9 mouse cellular contexts compared by ENCODE assay signal in the genomic region with DNA sequence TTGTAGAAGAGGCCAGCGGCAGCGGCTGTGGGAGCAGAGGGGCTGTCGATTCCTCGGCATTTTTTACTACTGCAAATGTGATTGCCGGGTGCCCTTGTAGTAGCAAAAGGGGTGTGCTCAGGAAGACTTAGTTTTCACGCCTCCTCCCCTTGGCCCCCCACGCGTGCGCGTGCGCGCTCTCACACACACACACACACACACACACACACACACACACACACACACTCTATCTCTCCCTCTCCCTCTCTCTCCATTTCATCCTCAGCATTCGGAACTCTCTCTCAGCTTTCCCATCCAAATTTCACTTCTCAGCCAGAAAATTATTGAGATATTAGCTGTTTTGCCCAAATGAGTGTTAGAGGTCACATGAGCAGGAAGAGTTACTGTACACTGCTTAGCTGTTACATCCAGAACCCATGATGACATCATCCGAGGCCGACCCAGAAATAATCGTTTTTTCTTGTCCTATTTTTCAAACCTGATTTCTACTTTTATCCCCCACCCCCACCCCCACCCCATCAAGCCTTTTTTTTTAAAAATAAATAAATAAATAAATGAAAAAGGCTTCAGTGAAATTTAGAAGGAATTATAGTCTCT. TPM values are rescaled to one million over a fixed set of nuclear protein-coding genes. Genes with fewer than 3 reads are reported as not detected.
A peak's percentile ranks its signal among the peaks of the same experiment; 100 is the strongest.
DNase-seq lines count a peak whose midpoint lies in the region; ATAC-seq lines count a peak whose summit lies in the region.
"Had no signal": no experiment of that assay in that cellular context is flagged by ENCODE, and none has a peak within 500 bp of the region (broad histone marks: within the 10 kb centered on the region; RNA-seq: fewer than 3 reads in every experiment).

No protein-coding gene starts in this region.

- H3K9ac ChIP-seq in forebrain, embryonic 11.5 days (ENCODE audit: low read length) = no peak overlapping the region

- WGBS in forebrain, embryonic 11.5 days = 67% methylated on average over 16 of the region's 16 CpGs

- H3K27ac ChIP-seq in forebrain, embryonic 11.5 days (ENCODE audit: low read depth, low read length) = no peak overlapping the region
- H3K27ac ChIP-seq: stomach, embryonic 15.5 days had no signal

- peak overlapping the region; percentile 39; the same call in 1 of the 2 replicates for H3K4me3 ChIP-seq in forebrain, embryonic 11.5 days (ENCODE audit: low read depth, low read length)

- no peaks in the 10 kb centered on the region for H3K27me3 ChIP-seq in forebrain, embryonic 11.5 days (ENCODE audit: control insufficient read depth, insufficient read depth, low read length)
- H3K27me3 ChIP-seq: stomach, embryonic 15.5 days had no signal

- H3K9me3 ChIP-seq in forebrain, embryonic 11.5 days (ENCODE audit: control insufficient read depth, low read length) = no peaks in the 10 kb centered on the region
- H3K9me3 ChIP-seq: stomach, embryonic 15.5 days had no signal

- peak; percentile 51 to 55 for DNase-seq in left cerebral cortex, adult 18-20 months (ENCODE audit: low spot score in 2 of 2)
- DNase-seq in left cerebral cortex, adult 11 months (ENCODE audit: low spot score) = no peak
- DNase-seq in forebrain, embryonic 11.5 days (ENCODE audit: low spot score) = no peak
- DNase-seq in layer of hippocampus, postnatal 25 days (ENCODE audit: extremely low spot score in 1 of 2, low spot score in 1 of 2) = peak; percentile 53 to 54
- peak; percentile 54 for DNase-seq in right cerebral cortex, adult 18-20 months
- DNase-seq in adrenal gland, postnatal 36 days = no peak
- DNase-seq in gastrocnemius, postnatal 25 days = no peak
- no peak for DNase-seq in urinary bladder, adult 2 months (ENCODE audit: low spot score)

- H3K36me3 ChIP-seq in forebrain, embryonic 11.5 days (ENCODE audit: control insufficient read depth, insufficient read depth, low read length) = no peaks in the 10 kb centered on the region
- H3K36me3 ChIP-seq: stomach, embryonic 15.5 days had no signal

- H3K4me1 ChIP-seq in forebrain, embryonic 11.5 days (replicated peaks; ENCODE audit: control insufficient read depth, insufficient read depth, low read length) = peaks cover 6% of the 10 kb centered on the region; the same call in 1 of the 2 replicates

- peak overlapping the region; percentile 18; the same call in 1 of the 2 replicates for H3K4me2 ChIP-seq in forebrain, embryonic 11.5 days (ENCODE audit: low read depth, low read length, severe bottlenecking)

- no peak for ATAC-seq in forebrain, embryonic 11.5 days (replicated peaks; ENCODE audit: low FRiP score)

RNA-seq across cellular contexts. Expression of a gene that starts 45.4 kb away (rescaled TPM):
- 100 to 1,000 TPM; 712 to 741 TPM for total RNA-seq in left cerebral cortex, adult 18-20 months (2021)
- polyA plus RNA-seq in forebrain, embryonic 11.5 days (2014; fragmentation: Nextera tagmentation; extraction: Ambion mirVana) = 881 and 979 TPM in 2 replicates
- 100 to 1,000 TPM; 698 to 787 TPM for total RNA-seq in layer of hippocampus, postnatal 25 days (2021)
- total RNA-seq in adrenal gland, postnatal 36 days (2021) = 1,000 to 10,000 TPM; 1,300 to 1,490 TPM
- 100 to 1,000 TPM; 289 to 323 TPM for total RNA-seq in gastrocnemius, postnatal 25 days (2021)
- polyA plus RNA-seq in urinary bladder, adult 2 months (2012; rRNA removed) = 416 and 521 TPM in 2 replicates

Comparison
In these comparisons a context has a peak if more than half of its experiments do, and no peak if none do; other contexts are left out.
1. DNase-seq: peak in left cerebral cortex, adult 18-20 months (2 of 2), layer of hippocampus, postnatal 25 days (2 of 2) and right cerebral cortex, adult 18-20 months (single experiment); none in left cerebral cortex, adult 11 months (single experiment), forebrain, embryonic 11.5 days (single experiment), adrenal gland, postnatal 36 days (0 of 2), gastrocnemius, postnatal 25 days (single experiment) and urinary bladder, adult 2 months (single experiment).